Mouse (Mus musculus) v-Abl transformed pro-B cells (cell line): ENCODE measurements around the gene Crmp1.

Experiments
- in situ Hi-C, 2 experiments: fragments of 400-800 bp; cut with MboI; formaldehyde crosslinking; loops; one replicate each; pipeline ENCODE4 v1.15.1; 2025; ENCODE audit not compliant: unreplicated experiment in 2 of 2

The Crmp1 gene

GRCm38 (mm10) chr5:37289236-37289635 is 47.5 kb downstream of the Crmp1 start:
- in situ Hi-C loops = loop anchor here in 1 of 2 experiments (10.0 to 25.0 kb wide), 2 partner anchors 444 to 1323 kb away; no protein-coding TSS in a partner anchor

DNA sequence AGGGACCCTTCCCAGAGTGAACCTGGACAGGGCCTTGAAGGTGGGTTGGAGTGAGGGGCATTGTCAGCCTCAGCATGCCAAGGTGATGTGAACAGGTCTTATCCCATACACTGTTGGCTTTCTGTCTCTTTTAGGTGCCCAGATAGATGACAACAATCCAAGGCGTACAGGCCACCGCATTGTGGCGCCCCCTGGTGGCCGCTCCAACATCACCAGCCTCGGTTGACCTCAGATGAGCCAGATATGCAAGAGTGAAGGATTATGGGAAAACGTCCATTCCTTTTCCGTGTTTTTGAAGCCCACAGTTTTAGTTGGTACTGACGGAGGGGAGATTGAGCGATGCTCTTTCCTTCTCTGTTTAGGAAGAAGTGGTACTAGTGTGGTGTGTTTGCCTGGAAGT is 49.2 kb downstream of the Crmp1 start:
- in situ Hi-C loops = loop anchor here (5.0 to 25.0 kb wide), 3 partner anchors 344 to 1321 kb away; no protein-coding TSS in a partner anchor

GRCm38 (mm10) chr5:37296717-37297116 is 55.0 kb downstream of the Crmp1 start:
- in situ Hi-C loops = loop anchor here (5.0 to 25.0 kb wide), 3 partner anchors 791 to 1316 kb away; no protein-coding TSS in a partner anchor

DNA sequence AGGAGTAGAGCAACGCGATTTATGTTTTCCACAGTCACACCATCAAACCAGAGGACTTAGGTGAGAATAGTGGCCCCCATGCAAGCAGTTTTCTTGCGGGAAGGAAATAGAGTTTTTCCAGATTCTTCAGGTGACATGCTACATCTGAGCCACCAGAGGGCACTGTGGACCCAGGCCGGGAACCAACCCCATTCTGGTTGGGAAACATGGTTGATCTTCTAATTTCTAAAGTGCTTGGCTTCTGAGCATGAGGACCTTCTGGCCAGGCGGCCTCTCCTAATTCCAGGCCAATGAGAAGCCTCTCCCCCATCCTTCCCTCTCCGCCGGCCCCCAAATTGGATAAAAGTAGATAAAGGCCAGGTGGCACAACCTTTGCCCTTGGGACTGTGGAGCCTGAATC is 56.6 kb downstream of the Crmp1 start:
- in situ Hi-C loops = loop anchor here (5.0 to 25.0 kb wide), 3 partner anchors 789 to 1314 kb away; no protein-coding TSS in a partner anchor

DNA sequence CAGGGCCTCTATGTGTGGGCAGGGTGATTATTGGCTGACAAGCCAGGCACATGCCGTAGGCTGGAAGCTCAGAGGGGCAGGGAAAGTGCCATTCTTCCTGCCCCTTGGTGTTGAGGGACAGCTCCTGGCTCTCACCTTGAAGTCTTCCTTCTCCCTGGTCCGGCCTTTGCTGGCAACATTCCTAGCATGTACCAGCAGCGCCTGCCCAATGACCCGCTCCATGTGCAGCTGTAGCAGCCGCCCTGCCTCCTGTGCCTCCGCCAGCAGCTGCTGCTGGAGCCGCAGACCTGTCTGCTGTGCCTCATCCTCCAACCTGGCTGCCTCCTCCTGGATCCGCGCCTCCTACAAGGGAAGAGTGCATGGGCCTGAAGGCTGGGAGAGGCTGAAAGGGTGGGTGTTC is 68.3 kb downstream of the Crmp1 start:
- in situ Hi-C loops = no loop called here

- in situ Hi-C loops = no loop called here
Observed at GRCm38 (mm10) chr5:37312980-37313722, 71.4 kb downstream of the Crmp1 start.

DNA sequence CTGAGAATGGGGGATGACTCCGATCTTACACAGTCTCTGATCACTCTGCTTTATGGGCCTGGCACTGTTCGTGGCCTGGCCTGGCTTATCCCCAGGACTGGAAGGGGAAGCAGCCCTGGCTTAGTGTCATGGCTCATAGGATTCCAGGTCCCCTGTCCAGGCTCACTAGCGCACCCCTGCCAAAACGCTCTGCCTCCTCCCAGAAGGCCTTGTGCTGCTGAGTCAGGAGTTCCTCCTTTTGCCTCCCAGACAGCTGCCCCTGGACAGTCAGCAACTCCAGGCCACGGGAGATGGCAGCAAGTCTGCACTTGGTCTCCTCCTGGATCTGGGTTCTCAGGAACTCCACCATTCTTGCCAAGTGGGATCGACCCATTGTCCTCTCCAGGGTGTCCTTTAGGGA is 77.0 kb downstream of the Crmp1 start:
- in situ Hi-C loops = no loop called here

GRCm38 (mm10) chr5:37320174-37320573 is 78.4 kb downstream of the Crmp1 start:
- in situ Hi-C loops = no loop called here

DNA sequence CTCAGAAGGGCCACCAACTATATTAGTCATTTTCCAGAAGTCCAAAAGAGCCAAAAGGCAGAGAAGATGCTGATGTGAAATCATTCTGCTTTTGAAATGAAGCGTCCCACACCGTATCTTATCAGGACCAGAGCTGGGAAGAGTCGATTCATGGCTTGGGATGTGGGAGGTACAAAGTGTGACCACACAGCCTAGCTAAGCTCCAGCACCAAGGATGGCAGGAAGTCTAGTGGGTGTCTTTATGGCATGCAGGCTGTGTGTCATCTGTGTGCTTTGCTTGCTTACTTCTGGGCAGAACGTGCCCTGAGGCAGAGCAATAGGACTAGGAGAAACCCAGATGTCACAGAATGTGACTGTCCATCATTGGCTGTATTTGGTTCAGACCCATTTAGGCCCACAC is 79.0 kb downstream of the Crmp1 start:
- in situ Hi-C loops = no loop called here

DNA sequence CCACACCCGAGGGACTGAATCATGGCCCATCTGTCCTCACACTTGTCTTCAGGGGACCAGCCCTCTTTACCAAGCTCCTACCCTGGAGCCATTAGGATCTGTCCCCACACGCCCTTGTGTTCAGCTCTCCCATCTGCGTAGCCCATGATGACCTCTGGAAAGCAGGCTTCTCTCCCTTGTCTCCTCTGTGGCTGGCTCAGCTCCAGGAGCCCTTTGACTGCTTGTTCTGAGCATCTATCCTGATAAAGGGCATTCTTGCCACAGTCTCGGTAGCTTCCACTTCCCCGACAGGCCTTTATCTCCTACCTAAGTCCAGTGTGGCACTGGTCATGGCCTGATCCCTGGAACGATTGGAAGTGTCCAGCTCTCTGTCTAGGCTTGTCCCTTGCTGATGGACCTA is 84.9 kb downstream of the Crmp1 start:
- in situ Hi-C loops = no loop called here

GRCm38 (mm10) chr5:37330449-37331132 is 88.9 kb downstream of the Crmp1 start:
- in situ Hi-C loops = no loop called here

DNA sequence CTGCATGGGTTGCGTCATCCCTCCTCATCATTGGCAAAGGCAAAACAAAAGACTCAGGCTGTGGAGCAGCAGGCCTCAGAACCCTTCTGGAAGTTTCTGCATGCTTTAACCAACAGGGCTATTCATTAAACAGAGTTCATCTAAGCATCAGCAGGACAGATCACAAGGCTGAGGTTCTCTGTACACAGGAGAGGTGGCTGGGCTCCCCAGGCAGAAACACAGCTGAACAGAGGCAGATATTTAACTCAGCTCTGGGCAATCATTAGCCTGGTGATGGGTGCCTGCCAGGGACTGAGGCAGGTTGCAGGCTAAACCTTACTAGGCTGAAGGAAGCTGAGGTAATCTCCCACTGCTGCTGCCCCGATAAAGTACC is 89.4 kb downstream of the Crmp1 start:
- in situ Hi-C loops = no loop called here

GRCm38 (mm10) chr5:37332066-37332465 is 90.3 kb downstream of the Crmp1 start:
- in situ Hi-C loops = no loop called here

- in situ Hi-C loops = no loop called here
Observed at GRCm38 (mm10) chr5:37335061-37335460, 93.3 kb downstream of the Crmp1 start.

DNA sequence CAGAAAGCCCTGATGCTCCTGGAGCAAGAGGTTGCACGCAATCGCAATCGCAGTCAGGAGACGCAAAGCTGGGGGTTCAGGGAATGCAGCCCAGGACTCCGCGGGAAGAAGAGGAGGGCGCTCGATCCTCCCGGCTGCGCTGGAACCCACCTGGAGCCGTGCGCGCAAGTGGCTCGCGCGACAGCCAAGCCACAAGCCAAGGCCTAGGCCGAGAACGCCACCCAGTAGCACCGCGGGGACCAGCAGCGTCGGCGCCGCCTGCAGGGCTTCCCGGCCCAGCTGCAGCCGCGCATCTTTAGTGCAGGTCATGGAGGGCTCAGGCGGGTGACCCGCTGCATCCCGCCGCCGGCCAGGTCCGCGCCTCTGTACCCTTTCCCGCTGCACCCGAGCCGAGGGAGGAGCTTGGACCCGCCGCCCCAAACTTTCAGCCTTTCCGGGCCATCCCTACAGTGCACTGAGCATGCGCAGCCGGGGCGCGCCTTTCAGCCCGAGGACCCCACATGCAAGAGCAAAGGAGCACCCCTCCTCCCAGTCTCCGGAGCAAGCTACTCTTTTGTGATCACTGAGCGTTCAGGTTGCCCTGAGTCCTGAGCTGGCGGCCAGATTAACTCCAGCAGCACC is 94.9 kb downstream of the Crmp1 start, which contains the start of gene Evc:
Evc (minus strand) TSS at position 410 of the 621 bp plus-strand sequence.
- in situ Hi-C loops = no loop called here

- in situ Hi-C loops = no loop called here
Observed at GRCm38 (mm10) chr5:37337696-37338095, 96.0 kb downstream of the Crmp1 start.

- in situ Hi-C loops = no loop called here
Observed at GRCm38 (mm10) chr5:37338288-37338687, 96.5 kb downstream of the Crmp1 start, which contains the start of gene Evc2. Evc2 (plus strand) TSS chr5:37338499.
